Mouse (Mus musculus) embryo, embryonic 11 days (tissue): ENCODE data around the gene Alad.

Source experiments
- DNase-seq: peaks from one replicate; pipeline ENCODE4 v3.0.0-alpha.2; 2015

Alad gene

GRCm38 (mm10) chr4:62519849-62520233 is at the start of gene Alad:
TSS of gene Alad (minus strand) at chr4:62519918.
- peak; percentile 95 for DNase-seq

GRCm38 (mm10) chr4:62568359-62568758 is 48.6 kb upstream of the Alad start:
- no peak for DNase-seq

GRCm38 (mm10) chr4:62567696-62568095 is 48.0 kb upstream of the Alad start:
- no peak for DNase-seq

GRCm38 (mm10) chr4:62566530-62566929 is 46.8 kb upstream of the Alad start:
- no peak for DNase-seq

GRCm38 (mm10) chr4:62562006-62562405 is 42.3 kb upstream of the Alad start:
- no peak for DNase-seq

- no peak for DNase-seq
Observed at GRCm38 (mm10) chr4:62561630-62562001, 41.9 kb upstream of the Alad start.

- peak; percentile 87 for DNase-seq
Observed at GRCm38 (mm10) chr4:62560963-62561629, 41.4 kb upstream of the Alad start.

GRCm38 (mm10) chr4:62559797-62560329 is 40.1 kb upstream of the Alad start, which contains the start of gene Rgs3:
TSS of gene Rgs3 (plus strand) at chr4:62559847.
- no peak for DNase-seq

GRCm38 (mm10) chr4:62557436-62557835 is 37.7 kb upstream of the Alad start:
- no peak for DNase-seq

GRCm38 (mm10) chr4:62551966-62552365 is 32.2 kb upstream of the Alad start:
- no peak for DNase-seq

- no peak for DNase-seq
Observed at GRCm38 (mm10) chr4:62544801-62545200, 25.1 kb upstream of the Alad start.

- no peak for DNase-seq
Observed at GRCm38 (mm10) chr4:62543782-62544181, 24.1 kb upstream of the Alad start.

GRCm38 (mm10) chr4:62541802-62542201 is 22.1 kb upstream of the Alad start:
- no peak for DNase-seq

GRCm38 (mm10) chr4:62533729-62534128 is 14.0 kb upstream of the Alad start:
- DNase-seq = no peak

GRCm38 (mm10) chr4:62527655-62528054 is 7.9 kb upstream of the Alad start:
- no peak for DNase-seq

GRCm38 (mm10) chr4:62526256-62526655 is 6.5 kb upstream of the Alad start:
- no peak for DNase-seq

- DNase-seq = no peak
Observed at GRCm38 (mm10) chr4:62525489-62525811, 5.7 kb upstream of the Alad start.

GRCm38 (mm10) chr4:62524651-62525488 is 5.2 kb upstream of the Alad start, which contains the start of the genes Pole3 and 4933430I17Rik:
TSS of gene Pole3 (minus strand) at chr4:62525068.
TSS of gene 4933430I17Rik (plus strand) at chr4:62525369.
- DNase-seq = peak; percentile 99

GRCm38 (mm10) chr4:62520892-62521400 is 1.2 kb upstream of the Alad start:
- no peak for DNase-seq

GRCm38 (mm10) chr4:62519122-62519848 is 433 bp downstream of the Alad start:
- DNase-seq = no peak

- no peak for DNase-seq
Observed at GRCm38 (mm10) chr4:62518416-62519121, 1.1 kb downstream of the Alad start.
